ENCODE assay signal across 8 mouse cellular contexts in genomic region chr5:100674711-100675376, GRCm38 (mm10). TPM values are rescaled to one million over a fixed set of nuclear protein-coding genes. Genes with fewer than 3 reads are reported as not detected.
DNase-seq lines count a peak whose midpoint lies in the region; ATAC-seq and TF ChIP-seq lines count a peak whose summit lies in the region.

TSS of gene Coq2 (minus strand) at chr5:100675140.

- H3K27me3 ChIP-seq in embryonic facial prominence, embryonic 12.5 days = no peaks in the 10 kb centered on the region
- H3K27me3 ChIP-seq in kidney, adult 2 months (replicated peaks; ENCODE audit: control insufficient read depth, insufficient read depth, low read length) = no peaks in the 10 kb centered on the region
- no peaks in the 10 kb centered on the region for H3K27me3 ChIP-seq in limb, embryonic 13.5 days
- no peaks in the 10 kb centered on the region for H3K27me3 ChIP-seq in midbrain, embryonic 16.5 days (ENCODE audit: control insufficient read depth, insufficient read depth, low read depth, low read length)

- WGBS in embryonic facial prominence, embryonic 12.5 days = 10% methylated on average over 17 of the region's 17 CpGs
- 7% methylated on average over 17 of the region's 17 CpGs for WGBS in kidney, adult 2 months
- WGBS in limb, embryonic 13.5 days = 8% methylated on average over 17 of the region's 17 CpGs
- WGBS in midbrain, embryonic 16.5 days = 12% methylated on average over 17 of the region's 17 CpGs

- no peak for TF ChIP-seq POLR2A in kidney, adult 2 months (IDR thresholded peaks at IDR 0.05; ENCODE audit: low read depth, low read length)

- H3K4me2 ChIP-seq in embryonic facial prominence, embryonic 12.5 days (replicated peaks) = peak within 1 kb of the TSS; percentile 65
- H3K4me2 ChIP-seq in limb, embryonic 13.5 days (replicated peaks) = peak within 1 kb of the TSS; percentile 74
- peak within 1 kb of the TSS; percentile 71 for H3K4me2 ChIP-seq in midbrain, embryonic 16.5 days (ENCODE audit: low read length)

- peak; percentile 78 for DNase-seq in 3134 (ENCODE audit: extremely low read depth, insufficient read length, low spot score)
- DNase-seq in adrenal gland, postnatal 25 days = peak; percentile 83
- peak; percentile 87 to 88 for DNase-seq in heart, adult 18-20 months
- peak; percentile 93 for DNase-seq in kidney, adult 2 months
- peak; percentile 70 to 88 for DNase-seq in spleen, postnatal 10 days (ENCODE audit: low spot score in 2 of 2)

- peak within 1 kb of the TSS; percentile 84 for H3K9ac ChIP-seq in embryonic facial prominence, embryonic 12.5 days
- peak within 1 kb of the TSS; percentile 89 for H3K9ac ChIP-seq in limb, embryonic 13.5 days
- peak within 1 kb of the TSS; percentile 89 for H3K9ac ChIP-seq in midbrain, embryonic 16.5 days (ENCODE audit: low read depth, low read length)

- ATAC-seq in embryonic facial prominence, embryonic 12.5 days (ENCODE audit: insufficient number of reproducible peaks, insufficient read depth, low FRiP score, low TSS enrichment) = no peak
- peak; percentile 74 for ATAC-seq in limb, embryonic 13.5 days (ENCODE audit: low FRiP score, low read depth)
- peak; percentile 46; the same call in 1 of the 2 replicates for ATAC-seq in midbrain, embryonic 16.5 days

- H3K4me1 ChIP-seq in embryonic facial prominence, embryonic 12.5 days = peaks cover 9% of the 10 kb centered on the region; the same call in 1 of the 2 replicates
- peaks cover 3% of the 10 kb centered on the region; the same call in 1 of the 2 replicates for H3K4me1 ChIP-seq in kidney, adult 2 months (ENCODE audit: control insufficient read depth, insufficient read depth, low read length)
- H3K4me1 ChIP-seq in limb, embryonic 13.5 days = peaks cover 17% of the 10 kb centered on the region
- H3K4me1 ChIP-seq in midbrain, embryonic 16.5 days (ENCODE audit: control insufficient read depth, insufficient read depth, low read length) = peaks cover 9% of the 10 kb centered on the region

- peak within 1 kb of the TSS; percentile 82 for H3K4me3 ChIP-seq in embryonic facial prominence, embryonic 12.5 days
- H3K4me3 ChIP-seq in kidney, adult 2 months (ENCODE audit: insufficient read depth, low read depth, low read length) = peak within 1 kb of the TSS; percentile 99
- peak within 1 kb of the TSS; percentile 75 for H3K4me3 ChIP-seq in limb, embryonic 13.5 days
- H3K4me3 ChIP-seq in midbrain, embryonic 16.5 days (ENCODE audit: low read depth, low read length) = peak within 1 kb of the TSS; percentile 54

- H3K9me3 ChIP-seq in embryonic facial prominence, embryonic 12.5 days = no peaks in the 10 kb centered on the region
- no peaks in the 10 kb centered on the region for H3K9me3 ChIP-seq in limb, embryonic 13.5 days
- H3K9me3 ChIP-seq in midbrain, embryonic 16.5 days (replicated peaks; ENCODE audit: control insufficient read depth, low read length, poor library complexity, severe bottlenecking) = no peaks in the 10 kb centered on the region

- peak within 1 kb of the TSS; percentile 54; the same call in 1 of the 2 replicates for H3K27ac ChIP-seq in embryonic facial prominence, embryonic 12.5 days
- H3K27ac ChIP-seq in kidney, adult 2 months (ENCODE audit: insufficient read depth, low read depth, low read length) = peak within 1 kb of the TSS; percentile 37
- H3K27ac ChIP-seq in limb, embryonic 13.5 days = peak within 1 kb of the TSS; percentile 52; the same call in 1 of the 2 replicates
- peak within 1 kb of the TSS; percentile 63 for H3K27ac ChIP-seq in midbrain, embryonic 16.5 days (ENCODE audit: low read length)

- peak; percentile 86 for TF ChIP-seq CTCF in kidney, adult 2 months (conservative IDR thresholded peaks at IDR 0.05; ENCODE audit: insufficient read depth, insufficient read length, low read depth, low read length)

- H3K36me3 ChIP-seq in embryonic facial prominence, embryonic 12.5 days = no peaks in the 10 kb centered on the region
- no peaks in the 10 kb centered on the region for H3K36me3 ChIP-seq in kidney, adult 2 months (ENCODE audit: control insufficient read depth, insufficient read depth, low read length)
- H3K36me3 ChIP-seq in limb, embryonic 13.5 days = peaks cover 8% of the 10 kb centered on the region
- H3K36me3 ChIP-seq in midbrain, embryonic 16.5 days (ENCODE audit: control insufficient read depth, insufficient read depth, low read length) = no peaks in the 10 kb centered on the region

RNA-seq across cellular contexts. Expression of gene Coq2, which starts in this region (rescaled TPM):
- 63.0 and 65.2 TPM in 2 replicates for total RNA-seq in adrenal gland, postnatal 25 days (2021)
- polyA plus RNA-seq in embryonic facial prominence, embryonic 12.5 days (2016; fragmentation: Nextera tagmentation; extraction: Ambion mirVana) = 57.8 and 59.8 TPM in 2 replicates
- total RNA-seq in heart, adult 18-20 months (2021) = 100 to 1,000 TPM; 104 to 107 TPM
- polyA plus RNA-seq in kidney, adult 2 months (2012; rRNA removed) = 100 and 111 TPM in 2 replicates
- polyA plus RNA-seq in limb, embryonic 13.5 days (2015; fragmentation: Nextera tagmentation; extraction: Ambion mirVana) = 46.4 and 50.8 TPM in 2 replicates
- 46.1 and 48.2 TPM in 2 replicates for polyA plus RNA-seq in midbrain, embryonic 16.5 days (2015; fragmentation: Nextera tagmentation; extraction: Ambion mirVana)
